Mouse (Mus musculus): Measurements from ENCODE around the gene Fjx1. TPM values are rescaled to one million over a fixed set of nuclear protein-coding genes. Genes with fewer than 3 reads are reported as not detected.

The Fjx1 gene
- total and polyA plus RNA-seq, 3 experiments, result 0.17 to 0.55 (median 0.43) TPM

DNA sequence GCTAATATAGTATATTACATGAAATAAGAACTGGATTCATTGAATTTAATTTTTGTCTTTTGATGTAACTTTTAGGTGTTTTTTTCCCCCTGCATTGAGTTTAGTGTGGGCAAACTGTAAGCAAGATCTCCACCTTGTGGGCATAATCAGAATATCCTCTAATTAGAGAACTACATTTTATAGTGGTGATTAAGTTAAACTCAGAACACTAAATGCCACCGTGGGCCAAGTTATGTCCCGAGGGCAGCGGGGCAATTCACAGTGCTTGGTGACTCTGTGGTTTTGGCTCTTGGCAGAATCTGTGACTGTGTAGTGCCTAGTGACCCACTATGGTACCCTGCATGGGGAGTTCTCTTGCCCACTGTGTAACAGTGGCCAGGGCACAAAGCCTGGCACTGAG is 1.1 kb upstream of the Fjx1 start:
- Histone ChIP-seq H3K9ac (ENCODE audit: insufficient read depth, low read depth) (no peak overlapping the region), H3K27ac (ENCODE audit: insufficient read depth, low read depth) (no peak overlapping the region), H3K79me2 (replicated peaks; ENCODE audit: control insufficient read depth, extremely low read depth, insufficient read depth, poor library complexity, severe bottlenecking) (no peaks in the 10 kb centered on the region), H3K4me1 (ENCODE audit: control insufficient read depth in 1 of 2, insufficient read depth in 2 of 2) (peaks cover 0 to 8% of the 10 kb centered on the region in 2 experiments; a peak in 2 of 4 replicates), H3K9me3 (replicated peaks; ENCODE audit: low read length) (peaks cover 11% of the 10 kb centered on the region), H3K27me3 (replicated peaks) (no peaks in the 10 kb centered on the region), H3K4me2 (ENCODE audit: insufficient read depth, low read depth, poor library complexity, severe bottlenecking) (no peak overlapping the region), H3K36me3 (replicated peaks in 1 of 2; ENCODE audit: control insufficient read depth in 1 of 2, insufficient read depth in 1 of 2, low read length in 1 of 2) (no peaks in the 10 kb centered on the region), H3K4me3 (replicated peaks in 1 of 3; ENCODE audit: low read depth in 2 of 3, low read length in 2 of 3, poor library complexity in 1 of 3) (no peak overlapping the region)
- TF ChIP-seq NELFE (IDR thresholded peaks at IDR 0.05; ENCODE audit: low read depth, low read length) (no peak), JUND (conservative IDR thresholded peaks at IDR 0.05; ENCODE audit: low read depth, low read length) (no peak), POLR2A (IDR thresholded peaks at IDR 0.05; ENCODE audit: low read depth, low read length) (no peak), USF1 (IDR thresholded peaks at IDR 0.05; ENCODE audit: low read depth, low read length) (no peak), MYC (IDR thresholded peaks at IDR 0.05; ENCODE audit: low read depth, low read length) (no peak), HCFC1 (IDR thresholded peaks at IDR 0.05; ENCODE audit: low read depth, low read length) (no peak), POLR2AphosphoS2 (IDR thresholded peaks at IDR 0.05; ENCODE audit: low read depth, low read length) (no peak), MEF2A (IDR thresholded peaks at IDR 0.05; ENCODE audit: borderline replicate concordance, low read depth, low read length) (0 out of 2 replicates have a peak, but pooled peaks have one; percentile 18), CHD1 (IDR thresholded peaks at IDR 0.05; ENCODE audit: low read depth, low read length) (no peak), SMC3 (IDR thresholded peaks at IDR 0.05; ENCODE audit: low read depth, low read length) (peak; percentile 75), BHLHE40 (IDR thresholded peaks at IDR 0.05; ENCODE audit: low read depth, low read length) (no peak), SIN3A (IDR thresholded peaks at IDR 0.05; ENCODE audit: low read length) (no peak), MAX (IDR thresholded peaks at IDR 0.05; ENCODE audit: low read length) (no peak), E2F4 (IDR thresholded peaks at IDR 0.05; ENCODE audit: insufficient replicate concordance, low read depth, low read length) (no peak), ETS1 (conservative IDR thresholded peaks at IDR 0.05; ENCODE audit: low read depth, low read length) (no peak), MXI1 (IDR thresholded peaks at IDR 0.05; ENCODE audit: low read depth, low read length) (no peak), CTCF (conservative IDR thresholded peaks at IDR 0.05 in 1 of 2, IDR thresholded peaks at IDR 0.05 in 1 of 2; ENCODE audit: low read depth in 2 of 2, low read length in 2 of 2) (peak in 1 of 2 experiments; percentile 76; a peak in 2 of 4 replicates), CHD2 (IDR thresholded peaks at IDR 0.05; ENCODE audit: low read length) (no peak), USF2 (conservative IDR thresholded peaks at IDR 0.05; ENCODE audit: low read depth, low read length) (no peak), MAFK (IDR thresholded peaks at IDR 0.05; ENCODE audit: insufficient replicate concordance, low read length) (no peak), RCOR1 (conservative IDR thresholded peaks at IDR 0.05; ENCODE audit: low read depth, low read length) (no peak), JUN (IDR thresholded peaks at IDR 0.05; ENCODE audit: insufficient read depth, low read depth, low read length) (no peak), PAX5 (IDR thresholded peaks at IDR 0.05; ENCODE audit: low read length) (no peak), KAT2A (IDR thresholded peaks at IDR 0.05; ENCODE audit: insufficient replicate concordance, low read length) (no peak), ZC3H11A (IDR thresholded peaks at IDR 0.05; ENCODE audit: low read depth, low read length) (peak; percentile 60), IRF4 (IDR thresholded peaks at IDR 0.05; ENCODE audit: low read depth, low read length) (no peak), TBP (conservative IDR thresholded peaks at IDR 0.05; ENCODE audit: low read depth, low read length) (no peak), NRF1 (IDR thresholded peaks at IDR 0.05; ENCODE audit: low read depth, low read length) (no peak), MAZ (IDR thresholded peaks at IDR 0.05; ENCODE audit: low read depth, low read length) (no peak), UBTF (IDR thresholded peaks at IDR 0.05; ENCODE audit: low read depth, low read length) (no peak), ELF1 (IDR thresholded peaks at IDR 0.05; ENCODE audit: low read depth, low read length) (no peak), GABPA (IDR thresholded peaks at IDR 0.05; ENCODE audit: insufficient replicate concordance, low read depth, low read length) (no peak), EP300 (IDR thresholded peaks at IDR 0.05; ENCODE audit: low read length) (no peak), ZKSCAN1 (IDR thresholded peaks at IDR 0.05; ENCODE audit: borderline replicate concordance, low read depth, low read length) (no peak), ZMIZ1 (IDR thresholded peaks at IDR 0.05; ENCODE audit: low read depth, low read length) (no peak), TCF12 (IDR thresholded peaks at IDR 0.05; ENCODE audit: low read depth, low read length) (no peak), ZNF384 (IDR thresholded peaks at IDR 0.05; ENCODE audit: low read depth, low read length) (peak; percentile 83), RAD21 (IDR thresholded peaks at IDR 0.05; ENCODE audit: low read depth, low read length) (peak; percentile 85)
- in situ Hi-C loops (cut with MboI; ENCODE audit: low pct_ligation_motif_present, low pct_unique_long_range_greater_than_20kb, low sequenced_read_pairs), result loop anchor here (10.0 kb wide), 1 partner anchor 359 kb away; no protein-coding TSS in a partner anchor
- peak; percentile 23 for DNase-seq (ENCODE audit: extremely low read depth)
- dilution Hi-C loops (cut with MboI; ENCODE audit: extremely low pct_ligation_motif_present, extremely low pct_unique_long_range_greater_than_20kb, low sequenced_read_pairs), result no loop called here

All from CH12.LX (cell line).